Mouse (Mus musculus) midbrain, embryonic 15.5 days (tissue): ENCODE results near the gene Gm9999. TPM values are rescaled to one million over a fixed set of nuclear protein-coding genes. Genes with fewer than 3 reads are reported as not detected.

Experiments
- ATAC-seq: fragments of 200-750 bp; cut with Nextera tagmentation; replicated peaks from 2 replicates; pipeline ENCODE4 v1.8.0; 2017; ENCODE audit warnings: moderate TSS enrichment
- H3K27ac ChIP-seq: fragments of 300-500 bp; sonication (generic); 2 replicates; pipeline ENCODE4 v1.5.1; 2015; ENCODE audit warnings: mild to moderate bottlenecking, inconsistent platforms
- H3K27me3 ChIP-seq: fragments of 300-500 bp; sonication (generic); replicated peaks from 2 replicates; pipeline ENCODE4 v1.6.1; 2015; ENCODE audit warnings: inconsistent platforms
- H3K36me3 ChIP-seq: fragments of 300-500 bp; sonication (generic); replicated peaks from 2 replicates; pipeline ENCODE4 v1.6.1; 2015; ENCODE audit warnings: inconsistent platforms
- H3K4me1 ChIP-seq: fragments of 300-500 bp; sonication (generic); 2 replicates; pipeline ENCODE4 v1.6.1; 2015; ENCODE audit warnings: inconsistent platforms
- H3K4me2 ChIP-seq: fragments of 300-500 bp; sonication (generic); 2 replicates; pipeline ENCODE4 v1.6.1; 2015; ENCODE audit warnings: inconsistent platforms, mild to moderate bottlenecking, moderate library complexity
- H3K4me3 ChIP-seq: fragments of 300-500 bp; sonication (generic); 2 replicates; pipeline ENCODE4 v1.5.1; 2015; ENCODE audit warnings: mild to moderate bottlenecking, inconsistent platforms
- H3K9ac ChIP-seq: fragments of 300-500 bp; sonication (generic); 2 replicates; pipeline ENCODE4 v1.6.1; 2015; ENCODE audit warnings: mild to moderate bottlenecking, inconsistent platforms
- H3K9me3 ChIP-seq: fragments of 300-500 bp; sonication (generic); 2 replicates; pipeline ENCODE4 v1.6.1; 2016; ENCODE audit warnings: inconsistent platforms
- WGBS: fragments of 180-500 bp; shearing (Covaris S2); methylation state at CpG from one replicate; pipeline ENCODE4 v1.1.7; 2015; ENCODE audit warnings: mixed read lengths; 5-methylcytosine and 5-hydroxymethylcytosine counted together
- polyA plus RNA-seq: library from polyadenylated mRNA; unstranded; fragments of >200 nt; fragmentation: Nextera tagmentation; extraction: Ambion mirVana; gene quantifications from 2 replicates; pipeline ENCODE4 v1.2.1, GENCODE M21; 2015

Gene Gm9999
- not detected in 2 replicates for polyA plus RNA-seq

DNA sequence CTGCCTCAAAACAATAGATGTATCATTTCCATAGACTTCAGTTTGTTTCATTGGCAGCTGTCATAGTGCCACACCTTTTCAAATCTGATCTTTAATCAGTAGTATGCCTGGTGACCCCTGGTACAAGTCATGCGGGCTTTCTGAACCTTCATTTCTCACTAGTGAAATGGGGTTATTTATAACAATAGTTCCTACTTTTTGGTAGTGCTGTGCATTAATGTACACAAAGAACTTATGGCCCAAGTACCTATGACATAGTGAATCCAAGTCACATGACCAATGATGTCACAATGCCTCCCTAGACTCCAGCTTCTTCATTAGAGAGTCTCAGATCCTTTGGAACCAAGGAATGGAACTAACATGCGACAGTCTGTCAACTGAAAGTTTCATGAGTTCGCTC, at the start of gene Gm9999:
Gm9999 (plus strand) TSS at position 301 of the 400 bp plus-strand sequence.
- H3K9ac ChIP-seq: no peak within 1 kb of the TSS
- no peak for ATAC-seq
- H3K4me3 ChIP-seq: no peak within 1 kb of the TSS
- no peaks in the 10 kb centered on the region for H3K36me3 ChIP-seq
- H3K4me1 ChIP-seq: no peaks in the 10 kb centered on the region; the same call in 1 of the 2 replicates
- WGBS: 94% methylated on average over 3 of the region's 3 CpGs
- no peaks in the 10 kb centered on the region for H3K9me3 ChIP-seq
- H3K27ac ChIP-seq: no peak within 1 kb of the TSS
- no peak within 1 kb of the TSS for H3K4me2 ChIP-seq
- no peaks in the 10 kb centered on the region for H3K27me3 ChIP-seq

DNA sequence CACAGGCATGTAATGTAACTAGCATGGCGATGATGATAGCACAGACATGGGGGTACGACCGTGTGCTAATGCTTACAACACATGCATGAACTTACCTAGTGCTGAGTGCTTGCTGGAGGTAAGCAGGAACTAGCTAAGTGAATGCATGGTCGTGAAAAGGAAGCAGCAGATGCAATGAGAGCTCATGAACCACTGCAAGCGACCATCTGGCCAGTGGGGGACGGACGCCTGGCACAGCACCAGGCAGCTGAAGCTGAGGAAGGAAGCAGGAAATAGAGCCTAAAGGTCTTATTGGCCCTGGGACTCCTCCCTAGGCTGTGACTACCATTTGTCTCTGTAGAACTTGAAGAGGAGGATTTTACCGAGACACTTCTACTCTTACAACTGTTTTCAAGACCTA, 48.6 kb upstream of the Gm9999 start:
- Histone ChIP-seq H3K9ac (no peak overlapping the region), H3K27ac (no peak overlapping the region), H3K4me2 (no peak overlapping the region), H3K36me3 (peaks cover 4% of the 10 kb centered on the region), H3K4me1 (no peaks in the 10 kb centered on the region), H3K27me3 (no peaks in the 10 kb centered on the region), H3K9me3 (no peaks in the 10 kb centered on the region), H3K4me3 (no peak overlapping the region)
- no peak for ATAC-seq
- 94% methylated on average over 8 of the region's 8 CpGs for WGBS

DNA sequence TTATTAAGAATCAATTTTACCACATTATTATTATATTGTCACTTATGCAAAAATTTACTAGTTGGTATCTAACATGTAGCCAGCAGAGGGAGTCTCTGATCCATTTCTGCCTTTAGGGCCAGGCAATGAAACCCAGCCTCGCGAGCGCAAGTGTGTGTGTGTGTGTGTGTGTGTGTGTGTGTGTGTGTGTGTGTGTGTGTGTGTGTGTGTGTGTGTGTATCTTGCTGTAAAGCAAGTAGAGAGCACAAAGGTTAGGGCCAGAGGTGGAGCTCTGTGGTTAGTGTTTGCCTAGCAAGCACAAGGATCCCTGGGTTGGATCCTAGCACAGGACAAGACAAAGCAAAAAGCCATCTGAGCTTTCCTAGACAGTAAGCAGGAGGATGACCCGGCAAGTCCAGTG, 47.5 kb upstream of the Gm9999 start:
- H3K9ac ChIP-seq: no peak overlapping the region
- no peaks in the 10 kb centered on the region for H3K27me3 ChIP-seq
- 42% methylated on average over 4 of the region's 4 CpGs for WGBS
- peaks cover 9% of the 10 kb centered on the region; the same call in 1 of the 2 replicates for H3K36me3 ChIP-seq
- H3K4me3 ChIP-seq: no peak overlapping the region
- no peak for ATAC-seq
- no peaks in the 10 kb centered on the region for H3K9me3 ChIP-seq
- no peak overlapping the region for H3K27ac ChIP-seq
- no peaks in the 10 kb centered on the region for H3K4me1 ChIP-seq
- H3K4me2 ChIP-seq: no peak overlapping the region

DNA sequence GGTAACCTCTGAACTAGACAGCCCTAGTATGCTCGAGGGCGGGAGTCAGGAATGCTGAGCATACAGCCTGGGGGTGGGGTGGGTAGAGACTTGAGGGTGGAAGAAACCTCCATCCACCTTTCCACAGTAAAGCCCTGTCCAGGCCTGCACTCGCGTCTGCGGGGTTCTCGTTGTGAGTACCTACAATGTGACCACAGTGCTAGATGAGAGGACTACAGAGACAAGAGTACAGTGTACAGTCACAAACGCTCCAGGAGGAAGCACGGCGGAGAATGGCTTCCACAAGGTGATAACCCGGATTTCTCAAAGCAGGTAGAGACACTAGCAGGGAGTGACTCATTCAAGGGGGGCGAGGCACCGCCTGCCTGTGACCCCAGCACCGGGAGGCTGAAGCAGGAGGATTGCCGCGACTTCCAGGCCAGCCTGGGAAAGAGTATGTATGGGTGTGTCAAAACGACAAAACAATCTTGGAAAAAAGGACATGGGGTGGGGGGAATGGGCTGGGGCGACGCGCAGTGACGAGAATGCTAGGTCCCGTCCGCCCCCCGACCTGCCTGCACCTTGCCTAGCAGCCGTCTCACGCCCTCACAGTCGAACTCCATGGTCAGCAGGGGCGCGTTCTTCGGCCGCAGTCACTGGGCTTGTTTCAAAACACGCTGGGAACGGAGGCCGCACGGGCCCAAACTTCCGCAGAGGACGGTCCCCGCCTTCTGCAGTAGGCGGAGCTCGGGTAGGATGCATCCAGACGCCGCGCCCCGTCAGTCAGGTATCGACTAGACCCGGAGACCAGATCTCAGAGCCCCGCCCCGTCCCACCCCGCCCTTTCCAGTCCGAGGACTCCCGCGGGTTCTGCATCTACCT, 25.3 kb upstream of the Gm9999 start, which contains the start of gene Uevld:
Uevld (minus strand) TSS at position 697 of the 861 bp plus-strand sequence.
- H3K4me2 ChIP-seq: peak within 1 kb of the TSS; percentile 86
- WGBS: under 1% methylated on average over 51 of the region's 51 CpGs
- ATAC-seq: peak; percentile 95
- H3K9me3 ChIP-seq: no peaks in the 10 kb centered on the region
- H3K9ac ChIP-seq: peak within 1 kb of the TSS; percentile 72
- peaks cover 11% of the 10 kb centered on the region for H3K36me3 ChIP-seq
- no peaks in the 10 kb centered on the region for H3K27me3 ChIP-seq
- peaks cover 14% of the 10 kb centered on the region for H3K4me1 ChIP-seq
- peak within 1 kb of the TSS; percentile 68 for H3K4me3 ChIP-seq
- H3K27ac ChIP-seq: 0 out of 2 replicates have a peak within 1 kb of the TSS, but pooled peaks have one; percentile 21

DNA sequence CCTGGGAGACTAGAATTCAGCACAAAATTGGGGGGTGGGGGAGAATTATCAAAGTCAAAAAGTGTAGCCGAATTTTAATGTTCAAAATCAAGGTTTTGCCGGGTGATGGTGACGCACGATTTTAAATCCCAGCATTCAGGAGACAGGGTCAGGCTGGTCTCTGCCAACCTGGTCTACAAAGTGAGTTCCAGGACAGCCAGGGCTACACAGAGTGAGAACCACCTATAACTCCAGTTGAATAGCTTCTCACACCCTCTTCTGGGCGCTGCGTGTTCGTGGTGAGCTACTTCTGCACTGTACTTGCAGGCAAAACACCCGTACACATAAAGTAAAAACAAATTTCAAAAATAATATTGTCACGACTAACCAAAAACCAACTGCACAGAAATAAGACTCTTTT, 24.5 kb upstream of the Gm9999 start:
- 0 out of 2 replicates have a peak overlapping the region, but pooled peaks have one; percentile 21 for H3K27ac ChIP-seq
- H3K27me3 ChIP-seq: no peaks in the 10 kb centered on the region
- peak overlapping the region; percentile 68 for H3K4me3 ChIP-seq
- H3K9me3 ChIP-seq: no peaks in the 10 kb centered on the region
- peak; percentile 65 for ATAC-seq
- H3K9ac ChIP-seq: peak overlapping the region; percentile 72
- H3K4me2 ChIP-seq: peak overlapping the region; percentile 86
- peaks cover 9% of the 10 kb centered on the region for H3K36me3 ChIP-seq
- peaks cover 16% of the 10 kb centered on the region for H3K4me1 ChIP-seq
- 16% methylated on average over 9 of the region's 9 CpGs for WGBS

DNA sequence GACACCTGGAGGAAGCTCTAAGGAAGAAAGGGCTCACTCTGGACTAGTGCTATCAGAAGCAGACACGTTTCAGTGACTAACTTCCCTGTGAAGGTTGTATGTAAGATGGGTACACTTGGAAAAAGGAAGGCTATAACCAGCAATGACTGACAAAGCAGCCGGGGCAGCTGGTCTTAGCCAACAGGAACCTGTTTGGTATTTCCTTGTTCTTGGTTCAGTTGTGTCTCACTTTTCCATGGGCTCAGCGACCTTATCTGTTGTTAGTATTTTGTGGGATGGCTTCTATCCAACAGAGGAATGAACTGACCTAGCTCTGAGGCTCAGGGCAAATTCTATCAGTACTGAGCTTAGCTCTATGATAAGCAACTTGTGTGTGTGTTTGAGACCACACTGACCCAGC, 22.4 kb upstream of the Gm9999 start:
- WGBS: 65% methylated on average over 3 of the region's 3 CpGs
- Histone ChIP-seq H3K4me3 (no peak overlapping the region), H3K9ac (no peak overlapping the region), H3K27ac (no peak overlapping the region), H3K27me3 (no peaks in the 10 kb centered on the region), H3K4me1 (peaks cover 16% of the 10 kb centered on the region), H3K9me3 (no peaks in the 10 kb centered on the region), H3K4me2 (no peak overlapping the region), H3K36me3 (no peaks in the 10 kb centered on the region)
- no peak for ATAC-seq

DNA sequence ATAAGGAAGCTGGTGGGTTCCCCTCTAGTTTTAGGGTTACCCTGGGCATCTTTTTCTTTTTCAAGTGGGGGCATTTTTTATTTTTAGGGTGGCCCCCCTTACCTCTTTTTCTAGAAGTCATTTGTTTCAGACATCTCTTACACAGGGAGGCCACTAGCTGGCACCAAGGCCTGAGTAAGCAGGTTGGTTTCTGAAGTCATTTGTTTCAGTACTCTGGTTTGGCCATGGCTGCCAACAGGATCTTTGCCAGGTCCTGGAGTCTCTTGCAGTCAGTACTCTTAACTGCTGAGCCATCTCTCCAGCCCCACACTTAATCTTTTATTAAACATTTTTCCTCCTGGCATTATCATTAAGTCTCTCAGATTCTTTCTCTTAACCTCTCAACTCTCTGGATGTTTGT, 21.2 kb upstream of the Gm9999 start:
- no peaks in the 10 kb centered on the region for H3K36me3 ChIP-seq
- H3K9ac ChIP-seq: no peak overlapping the region
- no peak overlapping the region for H3K4me3 ChIP-seq
- H3K4me1 ChIP-seq: peaks cover 15% of the 10 kb centered on the region
- H3K27me3 ChIP-seq: no peaks in the 10 kb centered on the region
- ATAC-seq: no peak
- H3K9me3 ChIP-seq: no peaks in the 10 kb centered on the region
- H3K4me2 ChIP-seq: no peak overlapping the region
- no peak overlapping the region for H3K27ac ChIP-seq

DNA sequence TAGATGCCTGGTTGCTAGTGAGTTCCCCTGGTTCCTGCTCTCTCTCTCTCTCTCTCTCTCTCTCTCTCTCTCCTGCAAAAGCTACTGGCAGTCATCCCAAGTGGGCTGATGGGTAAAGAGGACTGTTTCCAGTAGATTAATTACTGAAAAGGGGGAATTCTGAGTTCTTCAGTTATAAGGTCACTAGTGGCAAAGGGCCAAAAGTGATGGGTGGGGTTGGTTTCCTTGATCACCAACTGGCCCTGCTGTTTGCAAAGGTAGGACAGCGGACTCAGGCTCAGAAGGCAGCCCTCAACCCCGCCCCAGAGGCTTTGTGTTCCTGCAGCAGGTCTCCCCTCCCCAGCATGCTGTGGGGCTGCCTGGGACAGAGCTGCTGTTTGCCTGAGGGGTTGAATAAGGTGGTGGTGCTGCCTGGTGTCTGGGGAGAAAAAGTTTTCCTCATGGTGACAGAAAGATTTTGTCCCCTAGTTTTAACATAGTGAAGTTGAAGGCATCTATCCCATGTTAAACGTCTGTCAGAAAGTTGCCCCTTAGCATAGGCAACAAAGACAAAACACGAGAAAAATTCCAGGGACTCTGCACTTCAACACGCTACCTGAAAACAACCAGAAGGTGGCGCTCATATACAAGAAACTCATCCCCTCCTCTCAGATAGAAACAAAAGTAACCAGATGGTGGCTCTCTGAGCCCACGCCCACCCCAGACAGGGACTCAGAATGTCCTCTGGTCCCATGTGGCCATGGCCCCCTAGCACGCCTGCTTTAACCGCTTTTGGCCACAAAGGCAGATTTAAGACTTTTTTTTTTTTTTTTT, 20.4 kb upstream of the Gm9999 start:
- no peaks in the 10 kb centered on the region for H3K9me3 ChIP-seq
- peaks cover 6% of the 10 kb centered on the region for H3K4me1 ChIP-seq
- peak overlapping the region; percentile 13 for H3K4me2 ChIP-seq
- no peaks in the 10 kb centered on the region for H3K27me3 ChIP-seq
- 0 out of 2 replicates have a peak overlapping the region, but pooled peaks have one; percentile 34 for H3K27ac ChIP-seq
- H3K9ac ChIP-seq: no peak overlapping the region
- H3K36me3 ChIP-seq: no peaks in the 10 kb centered on the region
- no peak overlapping the region for H3K4me3 ChIP-seq
- ATAC-seq: peak; percentile 63
- WGBS: 0% methylated on average over 9 of the region's 9 CpGs

DNA sequence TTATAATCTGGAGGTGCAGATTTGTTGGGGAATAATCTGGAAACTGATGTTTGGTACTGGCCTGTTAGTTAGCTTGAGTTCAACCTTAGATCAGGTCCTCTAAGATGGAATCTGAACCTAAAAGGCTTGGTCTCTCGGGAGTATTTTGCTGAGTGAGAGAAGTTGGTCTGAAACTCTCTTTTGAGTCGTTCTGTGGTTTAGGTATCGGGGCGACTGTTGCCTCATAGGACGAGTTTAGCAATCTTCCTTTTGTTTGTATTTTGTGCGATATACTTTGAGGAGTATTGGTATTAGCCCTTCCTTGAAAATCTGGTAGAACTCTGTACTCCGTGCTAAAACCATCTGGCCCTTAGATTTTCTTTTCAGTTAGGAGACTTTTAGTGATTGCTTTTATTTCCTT, 19.3 kb upstream of the Gm9999 start:
- Histone ChIP-seq H3K4me3 (no peak overlapping the region), H3K36me3 (no peaks in the 10 kb centered on the region), H3K4me2 (no peak overlapping the region), H3K4me1 (0 out of 2 replicates have a peak, but pooled peaks cover 2% of the 10 kb centered on the region), H3K9me3 (no peaks in the 10 kb centered on the region), H3K9ac (no peak overlapping the region), H3K27me3 (no peaks in the 10 kb centered on the region), H3K27ac (no peak overlapping the region)
- no peak for ATAC-seq
- WGBS: 91% methylated on average over 7 of the region's 7 CpGs

DNA sequence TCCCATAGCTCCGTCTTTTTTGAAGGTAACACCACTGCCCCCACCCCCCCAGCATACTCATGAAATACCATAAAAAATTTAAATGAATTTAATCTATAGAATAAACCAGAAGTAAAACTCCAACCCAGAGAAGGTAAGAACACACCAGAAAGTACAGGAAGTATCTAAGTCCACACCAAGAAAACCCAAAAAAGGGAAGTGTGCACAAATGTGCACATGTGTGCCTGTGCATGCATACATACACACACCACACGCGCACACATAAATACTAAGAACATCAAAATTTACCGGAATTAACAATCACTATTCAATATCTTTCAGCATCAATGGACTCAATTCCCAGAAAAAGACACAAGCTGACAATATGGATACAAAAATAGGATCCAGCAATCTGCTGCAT, 13.5 kb upstream of the Gm9999 start:
- H3K4me1 ChIP-seq: no peaks in the 10 kb centered on the region
- no peak overlapping the region for H3K27ac ChIP-seq
- H3K9ac ChIP-seq: no peak overlapping the region
- H3K4me3 ChIP-seq: no peak overlapping the region
- no peaks in the 10 kb centered on the region for H3K27me3 ChIP-seq
- ATAC-seq: no peak
- no peak overlapping the region for H3K4me2 ChIP-seq
- no peaks in the 10 kb centered on the region for H3K36me3 ChIP-seq
- WGBS: 93% methylated on average over 4 of the region's 4 CpGs
- H3K9me3 ChIP-seq: no peaks in the 10 kb centered on the region

DNA sequence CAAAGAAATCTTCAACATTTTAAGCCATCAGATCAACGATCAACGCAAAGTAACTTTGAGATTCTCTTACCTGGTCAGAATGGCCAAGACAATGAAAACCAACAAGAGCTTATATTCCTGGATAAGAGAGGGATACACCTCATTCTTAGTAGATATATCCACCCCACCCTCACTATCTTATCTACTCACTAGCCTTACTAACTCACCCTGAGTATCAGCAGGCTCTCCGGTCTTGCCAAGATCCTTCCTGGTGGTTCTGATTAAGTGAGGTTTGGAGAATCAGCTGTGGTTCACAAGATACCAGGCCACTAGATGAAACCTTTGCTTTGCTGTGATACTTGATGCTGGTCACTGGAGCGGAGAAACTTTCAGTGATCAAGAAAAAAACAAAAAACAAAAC, 8.7 kb upstream of the Gm9999 start:
- ATAC-seq: no peak
- no peak overlapping the region for H3K4me2 ChIP-seq
- H3K4me3 ChIP-seq: no peak overlapping the region
- H3K36me3 ChIP-seq: no peaks in the 10 kb centered on the region
- H3K4me1 ChIP-seq: no peaks in the 10 kb centered on the region
- no peaks in the 10 kb centered on the region for H3K9me3 ChIP-seq
- H3K27me3 ChIP-seq: no peaks in the 10 kb centered on the region
- WGBS: 96% methylated on average over 4 of the region's 4 CpGs
- no peak overlapping the region for H3K9ac ChIP-seq
- H3K27ac ChIP-seq: no peak overlapping the region

DNA sequence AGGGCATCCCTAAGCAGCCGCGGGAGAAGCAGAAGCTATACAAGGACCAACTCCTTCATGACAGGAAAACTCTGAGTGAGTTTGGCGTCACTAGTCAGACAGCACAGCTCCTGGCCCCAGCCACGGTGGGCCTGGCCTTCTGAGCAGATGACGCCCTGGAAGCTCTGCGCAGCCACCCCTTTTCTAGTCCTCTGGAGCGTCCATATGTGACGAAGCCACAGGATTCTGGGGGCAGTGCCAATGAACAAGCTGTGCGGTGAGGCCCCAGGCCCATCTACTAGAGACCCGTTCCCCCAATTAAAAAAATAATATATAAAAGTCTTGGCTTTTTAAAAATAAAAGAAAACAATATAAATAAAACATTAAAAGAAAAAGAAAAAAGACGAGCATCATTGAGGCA, 7.9 kb upstream of the Gm9999 start:
- H3K36me3 ChIP-seq: no peaks in the 10 kb centered on the region
- H3K27me3 ChIP-seq: no peaks in the 10 kb centered on the region
- no peaks in the 10 kb centered on the region for H3K9me3 ChIP-seq
- no peaks in the 10 kb centered on the region for H3K4me1 ChIP-seq
- WGBS: 90% methylated on average over 11 of the region's 11 CpGs
- H3K9ac ChIP-seq: no peak overlapping the region
- ATAC-seq: no peak
- no peak overlapping the region for H3K4me3 ChIP-seq
- H3K4me2 ChIP-seq: no peak overlapping the region
- H3K27ac ChIP-seq: no peak overlapping the region
